Comparison of ENCODE assay signal across 27 mouse cellular contexts in genomic region chr9:57903589-57904249, GRCm38 (mm10). TPM values are rescaled to one million over a fixed set of nuclear protein-coding genes. Genes with fewer than 3 reads are reported as not detected.
DNase-seq lines count a peak whose midpoint lies in the region; ATAC-seq lines count a peak whose summit lies in the region.
"Had no signal": no experiment of that assay in that cellular context is flagged by ENCODE, and none has a peak within 500 bp of the region (broad histone marks: within the 10 kb centered on the region; RNA-seq: fewer than 3 reads in every experiment).

No protein-coding gene starts in this region.

- peaks cover 4% of the 10 kb centered on the region; the same call in 1 of the 2 replicates for H3K27me3 ChIP-seq in forebrain, embryonic 10.5 days (ENCODE audit: poor library complexity, severe bottlenecking)
- no peaks in the 10 kb centered on the region for H3K27me3 ChIP-seq in forebrain, embryonic 15.5 days
- H3K27me3 ChIP-seq in heart, embryonic 12.5 days (replicated peaks): no peaks in the 10 kb centered on the region
- H3K27me3 ChIP-seq: embryonic facial prominence, embryonic 12.5 days; heart, embryonic 15.5 days; kidney, embryonic 15.5 days; midbrain, embryonic 13.5 days had no signal

- no peaks in the 10 kb centered on the region for H3K36me3 ChIP-seq in forebrain, embryonic 10.5 days (replicated peaks)
- H3K36me3 ChIP-seq in forebrain, embryonic 15.5 days: no peaks in the 10 kb centered on the region
- no peaks in the 10 kb centered on the region for H3K36me3 ChIP-seq in heart, embryonic 12.5 days
- H3K36me3 ChIP-seq: embryonic facial prominence, embryonic 12.5 days; G1E; heart, embryonic 15.5 days; kidney, embryonic 15.5 days; midbrain, embryonic 13.5 days had no signal

- peak overlapping the region; percentile 60 for H3K27ac ChIP-seq in forebrain, embryonic 10.5 days
- H3K27ac ChIP-seq in forebrain, embryonic 15.5 days (replicated peaks): no peak overlapping the region
- no peak overlapping the region for H3K27ac ChIP-seq in heart, embryonic 12.5 days (ENCODE audit: poor library complexity, severe bottlenecking)
- H3K27ac ChIP-seq: embryonic facial prominence, embryonic 12.5 days; heart, embryonic 15.5 days; kidney, embryonic 15.5 days; left cerebral cortex, adult 2 months; macrophage; midbrain, embryonic 13.5 days had no signal

- H3K4me3 ChIP-seq in forebrain, embryonic 10.5 days: no peak overlapping the region
- no peak overlapping the region for H3K4me3 ChIP-seq in forebrain, embryonic 15.5 days
- H3K4me3 ChIP-seq in heart, embryonic 12.5 days: no peak overlapping the region
- H3K4me3 ChIP-seq: embryonic facial prominence, embryonic 12.5 days; heart, embryonic 15.5 days; kidney, embryonic 15.5 days; left cerebral cortex, adult 2 months; midbrain, embryonic 13.5 days had no signal

- H3K9me3 ChIP-seq in forebrain, embryonic 10.5 days: no peaks in the 10 kb centered on the region
- no peaks in the 10 kb centered on the region for H3K9me3 ChIP-seq in forebrain, embryonic 15.5 days
- H3K9me3 ChIP-seq in heart, embryonic 12.5 days (replicated peaks): no peaks in the 10 kb centered on the region
- H3K9me3 ChIP-seq: embryonic facial prominence, embryonic 12.5 days; G1E; heart, embryonic 15.5 days; kidney, embryonic 15.5 days; midbrain, embryonic 13.5 days had no signal

- WGBS in forebrain, embryonic 10.5 days: 83% methylated on average over 8 of the region's 8 CpGs
- 77% methylated on average over 8 of the region's 8 CpGs for WGBS in forebrain, embryonic 15.5 days
- WGBS in heart, embryonic 12.5 days: 55% methylated on average over 8 of the region's 8 CpGs

- H3K4me2 ChIP-seq in forebrain, embryonic 15.5 days (replicated peaks): no peak overlapping the region
- H3K4me2 ChIP-seq in heart, embryonic 12.5 days: no peak overlapping the region
- H3K4me2 ChIP-seq: embryonic facial prominence, embryonic 12.5 days; heart, embryonic 15.5 days; kidney, embryonic 15.5 days; midbrain, embryonic 13.5 days had no signal

- H3K9ac ChIP-seq in forebrain, embryonic 15.5 days (replicated peaks): no peak overlapping the region
- H3K9ac ChIP-seq in heart, embryonic 12.5 days: peak overlapping the region; percentile 3; the same call in 1 of the 2 replicates
- H3K9ac ChIP-seq: embryonic facial prominence, embryonic 12.5 days; heart, embryonic 15.5 days; kidney, embryonic 15.5 days; midbrain, embryonic 13.5 days had no signal

- DNase-seq in forebrain, embryonic 10.5 days (ENCODE audit: extremely low spot score, low spot score): no peak
- no peak for DNase-seq in heart, adult 18-20 months
- DNase-seq in left cerebral cortex, postnatal 4 days: peak; percentile 15
- no peak for DNase-seq in left cerebral cortex, adult 9 months (ENCODE audit: low spot score in 2 of 2)
- DNase-seq in ZHBTc4 (ENCODE audit: low read depth, low spot score): peak; percentile 28
- DNase-seq in spleen, postnatal 36 days (ENCODE audit: low spot score in 2 of 2): no peak
- DNase-seq: adrenal gland, postnatal 10 days; cerebellum, adult 9-10 months; embryo, embryonic 11 days; kidney, adult 18-20 months; kidney, postnatal 25 days; lung, adult 18-20 months; lung, postnatal 10 days; right cerebral cortex, postnatal 25 days; thymus, postnatal 14 days had no signal

- ATAC-seq in forebrain, embryonic 15.5 days (replicated peaks): no peak
- ATAC-seq in heart, embryonic 12.5 days (ENCODE audit: insufficient number of reproducible peaks, low FRiP score): no peak
- ATAC-seq: forebrain, embryonic 16.5 days; hindbrain, embryonic 16.5 days; midbrain, embryonic 13.5 days had no signal

- intact Hi-C loops in left cerebral cortex, postnatal 4 days (cut with DNase I): no loop called here

- peaks cover 30% of the 10 kb centered on the region for H3K4me1 ChIP-seq in forebrain, embryonic 10.5 days
- peaks cover 19% of the 10 kb centered on the region for H3K4me1 ChIP-seq in forebrain, embryonic 15.5 days
- H3K4me1 ChIP-seq in heart, embryonic 12.5 days (replicated peaks): peaks cover 19% of the 10 kb centered on the region

RNA-seq across cellular contexts. Expression of gene Ubl7, which starts 7.1 kb away (rescaled TPM):
- 109 and 111 TPM in 2 replicates for polyA plus RNA-seq in forebrain, embryonic 10.5 days (2016; fragmentation: Nextera tagmentation; extraction: Ambion mirVana)
- polyA plus RNA-seq in forebrain, embryonic 15.5 days (2015; fragmentation: Nextera tagmentation; extraction: Ambion mirVana): 171 and 176 TPM in 2 replicates
- 103 and 104 TPM in 2 replicates for polyA plus RNA-seq in heart, embryonic 12.5 days (2016; fragmentation: Nextera tagmentation; extraction: Ambion mirVana)
- total RNA-seq in heart, adult 18-20 months (2021): 10 to 100 TPM; 84.5 to 91.1 TPM
- 10 to 100 TPM; 94.0 to 97.2 TPM for total RNA-seq in left cerebral cortex, postnatal 4 days (2021)

RNA-seq across cellular contexts. Expression of gene Sema7a, which starts 36.2 kb away (rescaled TPM):
- 0.14 and 0.75 TPM in 2 replicates for polyA plus RNA-seq in forebrain, embryonic 10.5 days (2016; fragmentation: Nextera tagmentation; extraction: Ambion mirVana)
- 3.4 and 3.6 TPM in 2 replicates for polyA plus RNA-seq in forebrain, embryonic 15.5 days (2015; fragmentation: Nextera tagmentation; extraction: Ambion mirVana)
- polyA plus RNA-seq in heart, embryonic 12.5 days (2016; fragmentation: Nextera tagmentation; extraction: Ambion mirVana): 0.14 and 0.18 TPM in 2 replicates
- 10 to 100 TPM; 31.7 to 31.8 TPM for total RNA-seq in heart, adult 18-20 months (2021)
- total RNA-seq in left cerebral cortex, postnatal 4 days (2021): 100 to 1,000 TPM; 128 to 151 TPM
- total RNA-seq: G1E; megakaryocyte-erythroid progenitor cell, adult 5-6 weeks had no signal

Comparison
In these comparisons a context has a peak if more than half of its experiments do, and no peak if none do; other contexts are left out.
1. DNase-seq: peak in left cerebral cortex, postnatal 4 days (single experiment) and ZHBTc4 (single experiment); none in forebrain, embryonic 10.5 days (single experiment), heart, adult 18-20 months (0 of 2), left cerebral cortex, adult 9 months (0 of 2) and spleen, postnatal 36 days (0 of 2).